ENCODE assay signal across 9 mouse cellular contexts in the genomic region with DNA sequence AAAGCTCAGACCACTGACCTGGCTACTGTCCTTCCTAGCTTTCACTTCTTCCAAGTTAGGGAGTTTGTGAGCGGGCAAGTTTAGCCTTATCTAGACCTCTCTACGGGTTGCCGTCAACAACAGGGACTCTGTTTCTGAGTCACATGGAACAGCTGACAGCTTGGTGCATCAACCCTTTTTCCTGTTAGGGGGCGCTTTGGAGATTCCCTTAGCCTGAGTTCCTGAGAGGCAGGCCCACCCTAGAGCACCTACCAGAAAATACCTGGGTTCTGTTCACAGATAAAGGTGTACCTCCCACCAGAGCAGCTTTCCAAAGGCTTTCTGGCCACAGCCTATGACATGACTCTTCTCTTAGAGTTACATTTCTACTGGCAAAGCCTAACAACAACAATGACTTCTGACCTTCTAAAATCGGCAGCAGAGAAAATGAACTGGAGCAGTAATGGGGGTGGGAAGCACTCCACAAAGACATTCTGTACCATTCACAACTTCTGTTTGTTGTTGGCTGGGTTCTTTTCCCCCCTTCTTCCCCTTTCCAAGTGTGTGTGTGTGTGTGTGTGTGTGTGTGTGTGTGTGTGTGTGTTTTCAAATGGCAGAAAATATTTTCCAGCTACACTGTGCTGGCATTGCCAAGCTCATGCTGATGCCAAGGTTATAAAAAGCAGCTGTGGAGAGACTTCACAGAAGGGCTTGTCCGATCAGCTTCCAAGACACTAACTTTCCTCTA. TPM values are rescaled to one million over a fixed set of nuclear protein-coding genes. Genes with fewer than 3 reads are reported as not detected.
DNase-seq lines count a peak whose midpoint lies in the region; ATAC-seq and TF ChIP-seq lines count a peak whose summit lies in the region.
"Had no signal": no experiment of that assay in that cellular context is flagged by ENCODE, and none has a peak within 500 bp of the region (broad histone marks: within the 10 kb centered on the region; RNA-seq: fewer than 3 reads in every experiment).

No protein-coding gene starts in this region.

- H3K27ac ChIP-seq in hindbrain, postnatal 0 days = no peak overlapping the region
- H3K27ac ChIP-seq in hindbrain, embryonic 14.5 days = no peak overlapping the region
- H3K27ac ChIP-seq in limb, embryonic 15.5 days = peak overlapping the region; percentile 73
- no peak overlapping the region for H3K27ac ChIP-seq in cerebellum, adult 2 months (ENCODE audit: insufficient read depth, low read length)
- no peak overlapping the region for H3K27ac ChIP-seq in midbrain, embryonic 10.5 days (replicated peaks)

- H3K36me3 ChIP-seq in hindbrain, postnatal 0 days (ENCODE audit: insufficient read depth, low read length) = no peaks in the 10 kb centered on the region
- no peaks in the 10 kb centered on the region for H3K36me3 ChIP-seq in hindbrain, embryonic 14.5 days (replicated peaks; ENCODE audit: control insufficient read depth, insufficient read depth)
- H3K36me3 ChIP-seq in limb, embryonic 15.5 days = no peaks in the 10 kb centered on the region
- no peaks in the 10 kb centered on the region for H3K36me3 ChIP-seq in midbrain, embryonic 10.5 days

- no peaks in the 10 kb centered on the region for H3K27me3 ChIP-seq in hindbrain, postnatal 0 days (ENCODE audit: insufficient read depth, low read length)
- no peaks in the 10 kb centered on the region for H3K27me3 ChIP-seq in hindbrain, embryonic 14.5 days (ENCODE audit: control insufficient read depth, insufficient read depth, low read length)
- no peaks in the 10 kb centered on the region for H3K27me3 ChIP-seq in limb, embryonic 15.5 days
- H3K27me3 ChIP-seq in cerebellum, adult 2 months (ENCODE audit: control insufficient read depth, insufficient read depth, low read length) = no peaks in the 10 kb centered on the region
- no peaks in the 10 kb centered on the region for H3K27me3 ChIP-seq in midbrain, embryonic 10.5 days (ENCODE audit: low read depth, poor library complexity, severe bottlenecking)

- H3K9me3 ChIP-seq in hindbrain, postnatal 0 days (ENCODE audit: low read length) = no peaks in the 10 kb centered on the region
- no peaks in the 10 kb centered on the region for H3K9me3 ChIP-seq in hindbrain, embryonic 14.5 days (ENCODE audit: control insufficient read depth, low read length)
- H3K9me3 ChIP-seq in limb, embryonic 15.5 days = no peaks in the 10 kb centered on the region
- H3K9me3 ChIP-seq in midbrain, embryonic 10.5 days (replicated peaks) = no peaks in the 10 kb centered on the region

- no peak for ATAC-seq in hindbrain, postnatal 0 days
- ATAC-seq in hindbrain, embryonic 14.5 days (ENCODE audit: low FRiP score) = no peak
- ATAC-seq in limb, embryonic 15.5 days (ENCODE audit: insufficient number of reproducible peaks, low FRiP score, low TSS enrichment, low read depth) = no peak

- no peak overlapping the region for H3K9ac ChIP-seq in hindbrain, postnatal 0 days (replicated peaks; ENCODE audit: low read length)
- H3K9ac ChIP-seq in hindbrain, embryonic 14.5 days = no peak overlapping the region
- H3K9ac ChIP-seq in limb, embryonic 15.5 days = no peak overlapping the region

- TF ChIP-seq POLR2A in cerebellum, adult 2 months (IDR thresholded peaks at IDR 0.05; ENCODE audit: borderline replicate concordance, insufficient read depth, low read length) = no peak

- WGBS in hindbrain, postnatal 0 days = 57% methylated on average over 6 of the region's 6 CpGs
- 67% methylated on average over 6 of the region's 6 CpGs for WGBS in hindbrain, embryonic 14.5 days
- WGBS in limb, embryonic 15.5 days = 55% methylated on average over 6 of the region's 6 CpGs
- WGBS in cerebellum, adult 2 months = 56% methylated on average over 6 of the region's 6 CpGs
- WGBS in midbrain, embryonic 10.5 days = 73% methylated on average over 6 of the region's 6 CpGs

- peaks cover 18% of the 10 kb centered on the region for H3K4me1 ChIP-seq in hindbrain, postnatal 0 days (ENCODE audit: insufficient read depth, low read length)
- H3K4me1 ChIP-seq in hindbrain, embryonic 14.5 days (replicated peaks; ENCODE audit: control insufficient read depth, insufficient read depth, low read length) = peaks cover 16% of the 10 kb centered on the region; the same call in 1 of the 2 replicates
- peaks cover 36% of the 10 kb centered on the region for H3K4me1 ChIP-seq in limb, embryonic 15.5 days
- H3K4me1 ChIP-seq in cerebellum, adult 2 months (ENCODE audit: control insufficient read depth, insufficient read depth, low read length) = peaks cover 18% of the 10 kb centered on the region
- H3K4me1 ChIP-seq in midbrain, embryonic 10.5 days = peaks cover 21% of the 10 kb centered on the region

- peak; percentile 39; the same call in 1 of the 2 replicates for TF ChIP-seq CTCF in hindbrain, postnatal 0 days (IDR thresholded peaks at IDR 0.05; ENCODE audit: low read depth)
- TF ChIP-seq CTCF in cerebellum, adult 2 months (IDR thresholded peaks at IDR 0.05; ENCODE audit: borderline replicate concordance, insufficient read depth, low read depth, low read length) = no peak

- H3K4me2 ChIP-seq in hindbrain, postnatal 0 days (ENCODE audit: low read depth, low read length) = no peak overlapping the region
- no peak overlapping the region for H3K4me2 ChIP-seq in hindbrain, embryonic 14.5 days (replicated peaks)
- no peak overlapping the region for H3K4me2 ChIP-seq in limb, embryonic 15.5 days

- no peak overlapping the region for H3K4me3 ChIP-seq in hindbrain, postnatal 0 days (ENCODE audit: low read length)
- H3K4me3 ChIP-seq in hindbrain, embryonic 14.5 days (replicated peaks; ENCODE audit: low read length) = no peak overlapping the region
- H3K4me3 ChIP-seq in limb, embryonic 15.5 days = no peak overlapping the region
- H3K4me3 ChIP-seq in cerebellum, adult 2 months (replicated peaks; ENCODE audit: insufficient read depth, low read depth, low read length) = no peak overlapping the region
- no peak overlapping the region for H3K4me3 ChIP-seq in midbrain, embryonic 10.5 days

- no peak for DNase-seq in hindbrain, postnatal 0 days (ENCODE audit: low spot score)
- DNase-seq in hindbrain, embryonic 14.5 days (ENCODE audit: low spot score) = no peak
- peak; percentile 57 for DNase-seq in NIH3T3 (ENCODE audit: low read depth)
- DNase-seq in gastrocnemius, adult 8-10 months (ENCODE audit: low spot score in 2 of 2) = peak; percentile 46 to 60
- no peak for DNase-seq in cerebellum, adult 2 months
- no peak for DNase-seq in midbrain, embryonic 10.5 days (ENCODE audit: low spot score)
- no peak for DNase-seq in thymus, postnatal 14 days
- DNase-seq: kidney, adult 18-20 months had no signal

RNA-seq across cellular contexts. Expression of a gene that starts 28.3 kb away (rescaled TPM):
- total RNA-seq in hindbrain, postnatal 0 days (2014; rRNA removed) = 125 and 141 TPM in 2 replicates
- polyA plus RNA-seq in hindbrain, postnatal 0 days (2015; fragmentation: Nextera tagmentation; extraction: Ambion mirVana) = 224 and 232 TPM in 2 replicates
- 208 and 216 TPM in 2 replicates for polyA plus RNA-seq in hindbrain, embryonic 14.5 days (2014; fragmentation: Nextera tagmentation; extraction: Ambion mirVana)
- 100 to 1,000 TPM in 1 of 4 experiments, 10 to 100 TPM in 3; 73.7 to 107 (median 80.1) TPM for total RNA-seq in gastrocnemius, adult 8-10 months (2022)
- 184 and 185 TPM in 2 replicates for polyA plus RNA-seq in limb, embryonic 15.5 days (2015; fragmentation: Nextera tagmentation; extraction: Ambion mirVana)
- 195 and 202 TPM in 2 replicates for polyA plus RNA-seq in cerebellum, adult 2 months (2012; rRNA removed)
- polyA plus RNA-seq in midbrain, embryonic 10.5 days (2016; fragmentation: Nextera tagmentation; extraction: Ambion mirVana) = 252 and 285 TPM in 2 replicates

RNA-seq across cellular contexts. Expression of a gene that starts 53.5 kb away (rescaled TPM):
- total RNA-seq in hindbrain, postnatal 0 days (2014; rRNA removed) = 9.8 and 10.4 TPM in 2 replicates
- 28.3 and 29.0 TPM in 2 replicates for polyA plus RNA-seq in hindbrain, postnatal 0 days (2015; fragmentation: Nextera tagmentation; extraction: Ambion mirVana)
- polyA plus RNA-seq in hindbrain, embryonic 14.5 days (2014; fragmentation: Nextera tagmentation; extraction: Ambion mirVana) = 23.2 and 24.3 TPM in 2 replicates
- 1 to 10 TPM; 4.4 to 5.8 (median 5.3) TPM for total RNA-seq in gastrocnemius, adult 8-10 months (2022)
- 22.2 and 22.3 TPM in 2 replicates for polyA plus RNA-seq in limb, embryonic 15.5 days (2015; fragmentation: Nextera tagmentation; extraction: Ambion mirVana)
- 10.6 and 10.8 TPM in 2 replicates for polyA plus RNA-seq in cerebellum, adult 2 months (2012; rRNA removed)
- 23.8 and 25.3 TPM in 2 replicates for polyA plus RNA-seq in midbrain, embryonic 10.5 days (2016; fragmentation: Nextera tagmentation; extraction: Ambion mirVana)

Comparison
In these comparisons a context has a peak if more than half of its experiments do, and no peak if none do; other contexts are left out.
1. DNase-seq: peak in NIH3T3 (single experiment) and gastrocnemius, adult 8-10 months (2 of 2); none in hindbrain, postnatal 0 days (single experiment), hindbrain, embryonic 14.5 days (single experiment), cerebellum, adult 2 months (0 of 2), midbrain, embryonic 10.5 days (single experiment) and thymus, postnatal 14 days (single experiment).